Mouse (Mus musculus): ENCODE results near the gene Clasrp.
A peak's percentile ranks its signal among the peaks of the same experiment; 100 is the strongest.

Clasrp gene

GRCm38 (mm10) chr7:19531077-19531476, 73.2 kb downstream of the Clasrp start:
- peak; percentile 52 for DNase-seq (ENCODE audit: low spot score)
